Mouse (Mus musculus): ENCODE results near the gene Fam84b.

The Fam84b gene

GRCm38 (mm10) chr15:60832586-60832985 lies 21.0 kb downstream of the Fam84b start:
- in situ Hi-C loops (cut with MboI, MseI), result no loop called here

GRCm38 (mm10) chr15:60826226-60826625 lies 27.4 kb downstream of the Fam84b start:
- in situ Hi-C loops (cut with MboI, MseI), result loop anchor here (10.0 kb wide), 1 partner anchor 1341 kb away; no protein-coding TSS in a partner anchor

- in situ Hi-C loops (cut with MboI, MseI), result loop anchor here (10.0 kb wide), 1 partner anchor 1340 kb away; no protein-coding TSS in a partner anchor
Observed at GRCm38 (mm10) chr15:60824751-60825227, 28.8 kb downstream of the Fam84b start.

- in situ Hi-C loops (cut with MboI, MseI), result loop anchor here (10.0 kb wide), 1 partner anchor 1339 kb away; no protein-coding TSS in a partner anchor
Observed at GRCm38 (mm10) chr15:60823870-60824709, 29.5 kb downstream of the Fam84b start.

GRCm38 (mm10) chr15:60823620-60823869 lies 30.0 kb downstream of the Fam84b start:
- in situ Hi-C loops (cut with MboI, MseI), result loop anchor here (10.0 kb wide), 1 partner anchor 1339 kb away; no protein-coding TSS in a partner anchor

GRCm38 (mm10) chr15:60822803-60823619 lies 30.6 kb downstream of the Fam84b start:
- in situ Hi-C loops (cut with MboI, MseI), result loop anchor here (10.0 kb wide), 1 partner anchor 1338 kb away; no protein-coding TSS in a partner anchor

GRCm38 (mm10) chr15:60822101-60822802 lies 31.3 kb downstream of the Fam84b start:
- in situ Hi-C loops (cut with MboI, MseI), result loop anchor here (10.0 kb wide), 1 partner anchor 1337 kb away; no protein-coding TSS in a partner anchor

GRCm38 (mm10) chr15:60818500-60818899 lies 35.1 kb downstream of the Fam84b start:
- in situ Hi-C loops (cut with MboI, MseI), result no loop called here

- in situ Hi-C loops (cut with MboI, MseI), result no loop called here
Observed at GRCm38 (mm10) chr15:60816478-60816877, 37.1 kb downstream of the Fam84b start.

GRCm38 (mm10) chr15:60814542-60814941 lies 39.0 kb downstream of the Fam84b start:
- in situ Hi-C loops (cut with MboI, MseI), result no loop called here

- in situ Hi-C loops (cut with MboI, MseI), result no loop called here
Observed at GRCm38 (mm10) chr15:60793041-60793673, 60.4 kb downstream of the Fam84b start.

GRCm38 (mm10) chr15:60789084-60789483 lies 64.5 kb downstream of the Fam84b start:
- in situ Hi-C loops (cut with MboI, MseI), result no loop called here

GRCm38 (mm10) chr15:60783761-60784160 lies 69.8 kb downstream of the Fam84b start:
- in situ Hi-C loops (cut with MboI, MseI), result no loop called here

- in situ Hi-C loops (cut with MboI, MseI), result no loop called here
Observed at GRCm38 (mm10) chr15:60779531-60779973, 74.0 kb downstream of the Fam84b start.

- in situ Hi-C loops (cut with MboI, MseI), result no loop called here
Observed at GRCm38 (mm10) chr15:60779063-60779462, 74.5 kb downstream of the Fam84b start.

All from T-helper 1 cell (primary cell).